Mouse (Mus musculus) spleen, adult 10 weeks (tissue): Measurements from ENCODE around the gene Speer4a. TPM values are rescaled to one million over a fixed set of nuclear protein-coding genes. Genes with fewer than 3 reads are reported as not detected.

ENCODE experiments used
- polyA plus RNA-seq: library from polyadenylated mRNA; stranded (reverse); fragments of 350-450 nt; fragmentation: Illumina TruSeq; extraction: RNeasy Lipid Tissue Mini Kit (QIAGEN cat#74804); gene quantifications from one replicate; pipeline ENCODE4 v1.2.3, GENCODE M21; 2015; ENCODE audit warnings: low replicate concordance; ENCODE audit not compliant: insufficient read depth

The Speer4a gene
- polyA plus RNA-seq: not detected

DNA sequence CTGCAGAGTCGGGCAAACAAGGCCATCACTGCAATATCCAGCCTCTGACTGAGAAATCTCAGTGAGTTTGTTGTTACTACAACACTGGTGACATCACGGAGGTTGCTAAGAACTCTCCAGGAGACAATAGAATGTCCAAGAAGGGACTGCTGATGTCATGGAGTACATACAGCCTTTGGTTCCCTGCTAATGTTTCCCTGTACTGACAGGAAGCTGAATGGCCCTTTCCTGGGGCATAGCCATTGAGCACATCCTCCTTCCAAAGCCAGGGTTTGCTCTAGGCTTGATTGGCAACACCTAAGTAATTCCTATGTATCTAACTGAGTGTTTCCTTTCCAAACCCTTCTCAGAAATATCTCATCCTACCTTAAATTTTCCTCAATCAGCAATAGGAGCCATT is at the start of gene Speer4a:
Speer4a (minus strand) TSS at position 101 of the 400 bp plus-strand sequence.

DNA sequence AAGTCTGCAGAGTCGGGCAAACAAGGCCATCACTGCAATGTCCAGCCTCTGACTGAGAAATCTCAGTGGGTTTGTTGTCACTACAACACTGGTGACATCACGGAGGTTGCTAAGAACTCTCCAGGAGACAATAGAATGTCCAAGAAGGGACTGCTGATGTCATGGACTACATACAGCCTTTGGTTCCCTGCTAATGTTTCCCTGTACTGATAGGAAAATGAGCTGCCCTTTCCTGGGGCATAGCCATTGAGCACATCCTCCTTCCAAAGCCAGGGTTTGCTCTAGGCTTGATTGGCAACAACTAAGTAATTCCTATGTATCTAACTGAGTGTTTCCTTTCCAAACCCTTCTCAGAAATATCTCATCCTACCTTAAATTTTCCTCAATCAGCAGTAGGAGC is 19.1 kb upstream of the Speer4a start, which contains the start of gene Gm7347:
Gm7347 (minus strand) TSS at position 101 of the 400 bp plus-strand sequence.

DNA sequence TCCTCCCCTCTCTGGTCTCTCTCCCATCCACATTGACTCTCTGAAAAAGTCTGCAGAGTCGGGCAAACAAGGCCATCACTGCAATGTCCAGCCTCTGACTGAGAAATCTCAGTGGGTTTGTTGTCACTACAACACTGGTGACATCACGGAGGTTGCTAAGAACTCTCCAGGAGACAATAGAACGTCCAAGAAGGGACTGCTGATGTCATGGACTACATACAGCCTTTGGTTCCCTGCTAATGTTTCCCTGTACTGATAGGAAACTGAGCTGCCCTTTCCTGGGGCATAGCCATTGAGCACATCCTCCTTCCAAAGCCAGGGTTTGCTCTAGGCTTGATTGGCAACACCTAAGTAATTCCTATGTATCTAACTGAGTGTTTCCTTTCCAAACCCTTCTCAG is 16.5 kb downstream of the Speer4a start, which contains the start of gene Gm5862:
Gm5862 (minus strand) TSS at position 101 of the 400 bp plus-strand sequence.

DNA sequence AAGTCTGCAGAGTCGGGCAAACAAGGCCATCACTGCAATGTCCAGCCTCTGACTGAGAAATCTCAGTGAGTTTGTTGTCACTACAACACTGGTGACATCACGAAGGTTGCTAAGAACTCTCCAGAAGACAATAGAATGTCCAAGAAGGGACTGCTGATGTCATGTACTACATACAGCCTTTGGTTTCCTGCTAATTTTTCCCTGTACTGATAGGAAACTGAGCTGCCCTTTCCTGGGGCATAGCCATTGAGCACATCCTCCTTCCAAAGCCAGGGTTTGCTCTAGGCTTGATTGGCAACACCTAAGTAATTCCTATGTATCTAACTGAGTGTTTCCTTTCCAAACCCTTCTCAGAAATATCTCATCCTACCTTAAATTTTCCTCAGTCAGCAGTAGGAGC is 34.7 kb downstream of the Speer4a start, which contains the start of gene Gm1979:
Gm1979 (minus strand) TSS at position 101 of the 400 bp plus-strand sequence.

DNA sequence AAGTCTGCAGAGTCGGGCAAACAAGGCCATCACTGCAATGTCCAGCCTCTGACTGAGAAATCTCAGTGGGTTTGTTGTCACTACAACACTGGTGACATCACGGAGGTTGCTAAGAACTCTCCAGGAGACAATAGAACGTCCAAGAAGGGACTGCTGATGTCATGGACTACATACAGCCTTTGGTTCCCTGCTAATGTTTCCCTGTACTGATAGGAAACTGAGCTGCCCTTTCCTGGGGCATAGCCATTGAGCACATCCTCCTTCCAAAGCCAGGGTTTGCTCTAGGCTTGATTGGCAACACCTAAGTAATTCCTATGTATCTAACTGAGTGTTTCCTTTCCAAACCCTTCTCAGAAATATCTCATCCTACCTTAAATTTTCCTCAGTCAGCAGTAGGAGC is 50.8 kb downstream of the Speer4a start, which contains the start of gene Gm21698:
Gm21698 (minus strand) TSS at position 101 of the 400 bp plus-strand sequence.

Other genes with a start within 250 kb of the Speer4a start
- gene Gm21663, start 97.2 kb downstream of the Speer4a start, polyA plus RNA-seq: not detected
- not detected for gene Gm21671, start 85.1 kb downstream of the Speer4a start, polyA plus RNA-seq
- gene Gm21680, start 66.9 kb downstream of the Speer4a start, polyA plus RNA-seq: not detected
- not detected for gene Gm21698, start 50.9 kb downstream of the Speer4a start, polyA plus RNA-seq
- not detected for gene Gm1979, start 34.8 kb downstream of the Speer4a start, polyA plus RNA-seq
- gene Gm5862, start 16.6 kb downstream of the Speer4a start, polyA plus RNA-seq: not detected
- not detected for gene Gm7347, start 19.0 kb upstream of the Speer4a start, polyA plus RNA-seq
- not detected for gene Gm10471, start 49.7 kb upstream of the Speer4a start, polyA plus RNA-seq
- gene 5031410I06Rik, start 65.8 kb upstream of the Speer4a start, polyA plus RNA-seq: not detected
- not detected for gene Gm10220, start 81.9 kb upstream of the Speer4a start, polyA plus RNA-seq
- gene Gm7361, start 218.1 kb upstream of the Speer4a start, polyA plus RNA-seq: not detected